Mouse (Mus musculus) inflammation-experienced regulatory T-cells, adult 6 months (primary cell): ENCODE results near the gene Ralgps1. TPM values are rescaled to one million over a fixed set of nuclear protein-coding genes. Genes with fewer than 3 reads are reported as not detected.
A peak's percentile ranks its signal among the peaks of the same experiment; 100 is the strongest.
"Not testable (repeated sequence)": the region's sequence is repeated elsewhere in the genome, so short reads cannot be mapped to it uniquely, and the experiment has no call there.

Experiments
- ATAC-seq: one replicate; pipeline ENCODE4 v1.8.0; 2017
- polyA plus RNA-seq, 3 experiments: library from polyadenylated mRNA; unstranded; fragments of 100-300 nt; shearing (Covaris generic); gene quantifications; one replicate each; pipeline ENCODE4 v1.2.1; 2017

Gene Ralgps1
- polyA plus RNA-seq, 3 experiments from 2014 or later = 5.2 to 14.8 (median 7.4) TPM

- ATAC-seq = no peak
Measured at GRCm38 (mm10) chr2:33234848-33235247, 136.4 kb downstream of the Ralgps1 start.

- no peak for ATAC-seq
Measured at GRCm38 (mm10) chr2:33233856-33234255, 137.4 kb downstream of the Ralgps1 start.

- no peak for ATAC-seq
Measured at GRCm38 (mm10) chr2:33232782-33233570, 138.3 kb downstream of the Ralgps1 start.

GRCm38 (mm10) chr2:33231788-33232187 lies 139.5 kb downstream of the Ralgps1 start:
- ATAC-seq = no peak

GRCm38 (mm10) chr2:33230701-33231100 lies 140.6 kb downstream of the Ralgps1 start:
- ATAC-seq = no peak

GRCm38 (mm10) chr2:33228551-33228950 lies 142.7 kb downstream of the Ralgps1 start:
- no peak for ATAC-seq

GRCm38 (mm10) chr2:33228077-33228476 lies 143.2 kb downstream of the Ralgps1 start:
- no peak for ATAC-seq

- no peak for ATAC-seq
Measured at GRCm38 (mm10) chr2:33225921-33226320, 145.4 kb downstream of the Ralgps1 start.

GRCm38 (mm10) chr2:33223656-33224358 lies 147.5 kb downstream of the Ralgps1 start:
- no peak for ATAC-seq

GRCm38 (mm10) chr2:33222480-33222879 lies 148.8 kb downstream of the Ralgps1 start:
- no peak for ATAC-seq

- ATAC-seq = no peak
Measured at GRCm38 (mm10) chr2:33221339-33221900, 149.9 kb downstream of the Ralgps1 start.

GRCm38 (mm10) chr2:33220674-33221338 lies 150.5 kb downstream of the Ralgps1 start:
- ATAC-seq = no peak

GRCm38 (mm10) chr2:33220246-33220645 lies 151.0 kb downstream of the Ralgps1 start:
- no peak for ATAC-seq

GRCm38 (mm10) chr2:33219637-33220036 lies 151.6 kb downstream of the Ralgps1 start:
- no peak for ATAC-seq

GRCm38 (mm10) chr2:33218903-33219625 lies 152.2 kb downstream of the Ralgps1 start:
- ATAC-seq = no peak

- no peak for ATAC-seq
Measured at GRCm38 (mm10) chr2:33217425-33217794, 153.9 kb downstream of the Ralgps1 start.

GRCm38 (mm10) chr2:33216645-33217424 lies 154.5 kb downstream of the Ralgps1 start:
- no peak for ATAC-seq

GRCm38 (mm10) chr2:33215700-33216509 lies 155.4 kb downstream of the Ralgps1 start, which contains the start of gene Angptl2:
Angptl2 (plus strand) TSS chr2:33216069.
- ATAC-seq = peak; percentile 90

- no peak for ATAC-seq
Measured at GRCm38 (mm10) chr2:33215177-33215699, 156.0 kb downstream of the Ralgps1 start.

- ATAC-seq = not testable (repeated sequence)
Measured at GRCm38 (mm10) chr2:33211263-33211662, 160.0 kb downstream of the Ralgps1 start.
